Mouse (Mus musculus) limb, embryonic 11.5 days (tissue): Measurements from ENCODE around the gene Oit3. TPM values are rescaled to one million over a fixed set of nuclear protein-coding genes. Genes with fewer than 3 reads are reported as not detected.

ENCODE experiments used
- ATAC-seq: fragments of 200-750 bp; cut with Nextera tagmentation; 2 replicates; pipeline ENCODE4 v1.8.0; 2017; ENCODE audit warnings: low read depth; ENCODE audit not compliant: insufficient number of reproducible peaks, low FRiP score, low TSS enrichment
- DNase-seq: peaks from one replicate; pipeline ENCODE4 v3.0.0-alpha.2; 2015; ENCODE audit warnings: low spot score
- H3K27ac ChIP-seq: fragments of 300-500 bp; sonication (generic); replicated peaks from 2 replicates; pipeline ENCODE4 v1.5.1; 2014; ENCODE audit warnings: low read depth, mild to moderate bottlenecking, low read length
- H3K27me3 ChIP-seq: fragments of 300-500 bp; sonication (generic); 2 replicates; pipeline ENCODE4 v1.6.1; 2014; ENCODE audit warnings: mild to moderate bottlenecking, low read length, mixed read lengths; ENCODE audit not compliant: control insufficient read depth, insufficient read depth
- H3K36me3 ChIP-seq: fragments of 300-500 bp; sonication (generic); 2 replicates; pipeline ENCODE4 v1.6.1; 2014; ENCODE audit warnings: mild to moderate bottlenecking, low read length, moderate library complexity, mixed read lengths; ENCODE audit not compliant: control insufficient read depth, insufficient read depth
- H3K4me1 ChIP-seq: fragments of 300-500 bp; sonication (generic); 2 replicates; pipeline ENCODE4 v1.6.1; 2014; ENCODE audit warnings: low read length, mixed read lengths; ENCODE audit not compliant: control insufficient read depth, insufficient read depth
- H3K4me2 ChIP-seq: fragments of 300-500 bp; sonication (generic); 2 replicates; pipeline ENCODE4 v1.6.1; 2014; ENCODE audit warnings: low read depth, mild to moderate bottlenecking, moderate library complexity; ENCODE audit not compliant: severe bottlenecking
- H3K4me3 ChIP-seq: fragments of 300-500 bp; sonication (generic); 2 replicates; pipeline ENCODE4 v1.5.1; 2014; ENCODE audit warnings: low read depth, low read length
- H3K9ac ChIP-seq: fragments of 300-500 bp; sonication (generic); 2 replicates; pipeline ENCODE4 v1.6.1; 2014; ENCODE audit warnings: mild to moderate bottlenecking, low read length
- H3K9me3 ChIP-seq: fragments of 300-500 bp; sonication (generic); 2 replicates; pipeline ENCODE4 v1.6.1; 2016; ENCODE audit warnings: low read length; ENCODE audit not compliant: control insufficient read depth
- WGBS: fragments of 180-500 bp; shearing (Covaris S2); extraction: QIAGEN DNeasy Blood & Tissue Kit; methylation state at CpG from one replicate; pipeline ENCODE4 v1.1.7; 2014; 5-methylcytosine and 5-hydroxymethylcytosine counted together
- polyA plus RNA-seq: library from polyadenylated mRNA; unstranded; fragments of >200 nt; fragmentation: Nextera tagmentation; extraction: Ambion mirVana; gene quantifications from 2 replicates; pipeline ENCODE4 v1.2.1, GENCODE M21; 2014

Oit3 gene
- polyA plus RNA-seq, 1 experiment from 2014 or later, result 1.1 TPM

GRCm38 (mm10) chr10:59443212-59443611 lies 1.6 kb upstream of the Oit3 start:
- H3K4me2 ChIP-seq, result no peak overlapping the region
- no peak for ATAC-seq
- 11% methylated on average over 7 of the region's 7 CpGs for WGBS
- H3K4me3 ChIP-seq, result no peak overlapping the region
- no peaks in the 10 kb centered on the region for H3K27me3 ChIP-seq
- no peak overlapping the region for H3K9ac ChIP-seq
- no peak overlapping the region for H3K27ac ChIP-seq
- H3K9me3 ChIP-seq, result no peaks in the 10 kb centered on the region
- DNase-seq, result no peak
- H3K36me3 ChIP-seq, result no peaks in the 10 kb centered on the region
- no peaks in the 10 kb centered on the region for H3K4me1 ChIP-seq

- Histone ChIP-seq H3K27ac (no peak overlapping the region), H3K4me1 (no peaks in the 10 kb centered on the region), H3K4me2 (no peak overlapping the region), H3K4me3 (no peak overlapping the region), H3K36me3 (no peaks in the 10 kb centered on the region), H3K9ac (no peak overlapping the region), H3K27me3 (no peaks in the 10 kb centered on the region), H3K9me3 (no peaks in the 10 kb centered on the region)
- 78% methylated on average over 6 of the region's 6 CpGs for WGBS
- ATAC-seq, result no peak
- no peak for DNase-seq
Measured at GRCm38 (mm10) chr10:59440177-59440576, 1.4 kb downstream of the Oit3 start.

GRCm38 (mm10) chr10:59439508-59439931 lies 2.1 kb downstream of the Oit3 start:
- no peaks in the 10 kb centered on the region for H3K9me3 ChIP-seq
- ATAC-seq, result no peak
- WGBS, result 42% methylated on average over 5 of the region's 5 CpGs
- no peak overlapping the region for H3K9ac ChIP-seq
- H3K4me3 ChIP-seq, result no peak overlapping the region
- H3K27me3 ChIP-seq, result no peaks in the 10 kb centered on the region
- H3K27ac ChIP-seq, result no peak overlapping the region
- no peak for DNase-seq
- H3K36me3 ChIP-seq, result no peaks in the 10 kb centered on the region
- no peak overlapping the region for H3K4me2 ChIP-seq
- H3K4me1 ChIP-seq, result no peaks in the 10 kb centered on the region

DNA sequence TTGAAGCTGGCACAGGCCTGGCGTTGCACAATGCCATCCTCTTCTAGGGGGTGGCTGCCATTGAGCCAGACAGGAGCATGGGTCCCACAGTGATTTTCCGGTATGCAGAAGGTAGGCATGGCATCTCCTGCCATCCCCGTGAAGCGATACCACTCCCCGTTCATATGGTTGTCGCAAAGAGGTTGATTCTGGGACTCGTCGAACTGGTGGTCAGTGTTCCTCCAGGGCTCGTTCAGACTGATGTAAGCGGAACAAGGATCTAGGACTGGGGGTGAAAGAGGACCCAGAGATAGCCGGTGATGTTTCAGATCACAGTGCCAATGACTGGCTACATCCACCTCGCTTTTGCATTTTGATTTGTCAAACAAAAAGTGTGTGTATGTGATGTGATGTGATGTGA lies 2.9 kb downstream of the Oit3 start:
- Histone ChIP-seq H3K27me3 (no peaks in the 10 kb centered on the region), H3K4me2 (no peak overlapping the region), H3K9me3 (no peaks in the 10 kb centered on the region), H3K4me1 (no peaks in the 10 kb centered on the region), H3K27ac (no peak overlapping the region), H3K36me3 (no peaks in the 10 kb centered on the region), H3K9ac (no peak overlapping the region), H3K4me3 (no peak overlapping the region)
- 94% methylated on average over 12 of the region's 12 CpGs for WGBS
- ATAC-seq (no peak), DNase-seq (no peak)

- H3K27ac ChIP-seq, result no peak overlapping the region
- DNase-seq (no peak), ATAC-seq (no peak)
- H3K27me3 ChIP-seq, result no peaks in the 10 kb centered on the region
- H3K4me3 ChIP-seq, result no peak overlapping the region
- 95% methylated on average over 18 of the region's 18 CpGs for WGBS
- H3K9ac ChIP-seq, result no peak overlapping the region
- H3K4me1 ChIP-seq, result no peaks in the 10 kb centered on the region
- H3K4me2 ChIP-seq, result no peak overlapping the region
- no peaks in the 10 kb centered on the region for H3K9me3 ChIP-seq
- H3K36me3 ChIP-seq, result no peaks in the 10 kb centered on the region
Measured at GRCm38 (mm10) chr10:59435746-59436145, 5.8 kb downstream of the Oit3 start.

DNA sequence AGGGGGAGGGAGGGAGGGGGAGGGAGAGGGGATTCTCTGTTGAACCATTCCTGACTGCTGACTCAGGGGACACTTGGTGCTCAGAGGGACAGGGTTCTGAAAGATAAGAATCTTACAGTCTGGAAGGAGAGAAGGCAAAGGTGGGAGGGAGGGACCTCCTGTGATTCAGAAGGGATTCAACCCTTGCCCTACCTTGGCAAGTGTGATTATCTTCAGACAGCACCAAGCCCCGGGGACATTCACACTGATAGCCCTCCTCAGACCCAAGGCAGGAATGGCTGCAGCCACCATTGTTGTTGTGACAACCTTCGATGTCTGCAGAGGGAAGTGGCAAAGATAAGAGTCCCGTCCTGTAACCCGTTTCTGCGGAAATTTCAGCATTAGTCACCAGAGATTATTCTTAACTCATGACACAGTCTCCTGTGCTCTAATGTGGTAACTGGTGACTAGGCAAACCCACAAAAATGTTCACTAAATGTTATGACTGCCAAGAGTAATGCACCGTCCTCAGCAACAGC lies 10.8 kb downstream of the Oit3 start:
- Histone ChIP-seq H3K27me3 (no peaks in the 10 kb centered on the region), H3K4me2 (no peak overlapping the region), H3K36me3 (no peaks in the 10 kb centered on the region), H3K27ac (no peak overlapping the region), H3K4me3 (no peak overlapping the region), H3K9ac (no peak overlapping the region), H3K9me3 (no peaks in the 10 kb centered on the region), H3K4me1 (no peaks in the 10 kb centered on the region)
- ATAC-seq (no peak), DNase-seq (no peak)
- WGBS, result 73% methylated on average over 6 of the region's 6 CpGs

GRCm38 (mm10) chr10:59429448-59430135 lies 12.0 kb downstream of the Oit3 start:
- H3K9me3 ChIP-seq, result no peaks in the 10 kb centered on the region
- H3K4me3 ChIP-seq, result no peak overlapping the region
- ATAC-seq (no peak), DNase-seq (no peak)
- H3K27ac ChIP-seq, result no peak overlapping the region
- H3K9ac ChIP-seq, result no peak overlapping the region
- no peaks in the 10 kb centered on the region for H3K36me3 ChIP-seq
- 89% methylated on average over 16 of the region's 16 CpGs for WGBS
- H3K4me1 ChIP-seq, result no peaks in the 10 kb centered on the region
- H3K4me2 ChIP-seq, result no peak overlapping the region
- no peaks in the 10 kb centered on the region for H3K27me3 ChIP-seq

- Histone ChIP-seq H3K4me1 (no peaks in the 10 kb centered on the region), H3K36me3 (no peaks in the 10 kb centered on the region), H3K27me3 (no peaks in the 10 kb centered on the region), H3K4me2 (no peak overlapping the region), H3K9ac (no peak overlapping the region), H3K4me3 (no peak overlapping the region), H3K27ac (no peak overlapping the region), H3K9me3 (no peaks in the 10 kb centered on the region)
- no peak for ATAC-seq
- DNase-seq, result no peak
- 76% methylated on average over 4 of the region's 4 CpGs for WGBS
Measured at GRCm38 (mm10) chr10:59426371-59426770, 15.2 kb downstream of the Oit3 start.

- no peak overlapping the region for H3K4me2 ChIP-seq
- no peak overlapping the region for H3K9ac ChIP-seq
- DNase-seq, result no peak
- no peak overlapping the region for H3K4me3 ChIP-seq
- 94% methylated on average over 7 of the region's 7 CpGs for WGBS
- no peaks in the 10 kb centered on the region for H3K36me3 ChIP-seq
- H3K4me1 ChIP-seq, result no peaks in the 10 kb centered on the region
- H3K27me3 ChIP-seq, result no peaks in the 10 kb centered on the region
- no peak for ATAC-seq
- H3K27ac ChIP-seq, result no peak overlapping the region
- H3K9me3 ChIP-seq, result no peaks in the 10 kb centered on the region
Measured at GRCm38 (mm10) chr10:59425369-59425768, 16.2 kb downstream of the Oit3 start.
